Mouse (Mus musculus) embryonic fibroblast, embryonic 13.5 days (primary cell): ENCODE results near the gene Fzd10. TPM values are rescaled to one million over a fixed set of nuclear protein-coding genes. Genes with fewer than 3 reads are reported as not detected.

Experiments
- H3K27ac ChIP-seq: 2 replicates; pipeline ENCODE4 v1.5.1; 2012; ENCODE audit warnings: low read length, control low read depth, inconsistent platforms; ENCODE audit not compliant: insufficient read depth
- H3K4me1 ChIP-seq: 2 replicates; pipeline ENCODE4 v1.6.1; 2011; ENCODE audit warnings: low read length; ENCODE audit not compliant: control insufficient read depth, insufficient read depth
- H3K4me3 ChIP-seq: 2 replicates; pipeline ENCODE4 v1.5.1; 2011; ENCODE audit warnings: mild to moderate bottlenecking, control low read depth, low read length; ENCODE audit not compliant: insufficient read depth
- CTCF ChIP-seq: IDR thresholded peaks from 2 replicates; pipeline ENCODE4 v1.5.1; 2011; ENCODE audit warnings: mild to moderate bottlenecking, control low read depth, low read length, moderate library complexity, borderline replicate concordance; ENCODE audit not compliant: insufficient read depth
- POLR2A ChIP-seq: IDR thresholded peaks from 2 replicates; pipeline ENCODE4 v1.6.1; 2011; ENCODE audit warnings: low read depth, mild to moderate bottlenecking, control low read depth, low read length, moderate library complexity
- polyA plus RNA-seq: library from polyadenylated mRNA; stranded (reverse); fragments of >200 nt; gene quantifications from 2 replicates; pipeline ENCODE4 v1.2.4, GENCODE M21; 2011; ENCODE audit warnings: low read depth; ENCODE audit not compliant: missing spikeins, insufficient read length

Gene Fzd10
- polyA plus RNA-seq, 1 experiment: 0.47 TPM

- TF ChIP-seq CTCF: no peak
- Histone ChIP-seq H3K27ac (no peak overlapping the region), H3K4me3 (no peak overlapping the region), H3K4me1 (no peaks in the 10 kb centered on the region)
Observed at GRCm38 (mm10) chr5:128636648-128637047, 36.0 kb downstream of the Fzd10 start.

- Histone ChIP-seq H3K4me3 (no peak overlapping the region), H3K4me1 (no peaks in the 10 kb centered on the region), H3K27ac (no peak overlapping the region)
- TF ChIP-seq CTCF: no peak
- no peak for TF ChIP-seq POLR2A
Observed at GRCm38 (mm10) chr5:128637071-128638015, 36.7 kb downstream of the Fzd10 start.

- Histone ChIP-seq H3K4me3 (no peak overlapping the region), H3K4me1 (no peaks in the 10 kb centered on the region), H3K27ac (no peak overlapping the region)
- TF ChIP-seq POLR2A (no peak), CTCF (no peak)
Observed at GRCm38 (mm10) chr5:128638716-128639115, 38.1 kb downstream of the Fzd10 start.

GRCm38 (mm10) chr5:128643065-128643464 lies 42.4 kb downstream of the Fzd10 start:
- H3K27ac ChIP-seq: no peak overlapping the region
- no peak for TF ChIP-seq POLR2A
- TF ChIP-seq CTCF: no peak
- H3K4me3 ChIP-seq: no peak overlapping the region
- H3K4me1 ChIP-seq: no peaks in the 10 kb centered on the region

GRCm38 (mm10) chr5:128645720-128646119 lies 45.1 kb downstream of the Fzd10 start:
- Histone ChIP-seq H3K4me3 (no peak overlapping the region), H3K27ac (no peak overlapping the region), H3K4me1 (no peaks in the 10 kb centered on the region)
- TF ChIP-seq CTCF: no peak
- TF ChIP-seq POLR2A: no peak

GRCm38 (mm10) chr5:128646286-128646685 lies 45.6 kb downstream of the Fzd10 start:
- H3K4me3 ChIP-seq: no peak overlapping the region
- no peak for TF ChIP-seq CTCF
- no peak for TF ChIP-seq POLR2A
- H3K27ac ChIP-seq: no peak overlapping the region
- H3K4me1 ChIP-seq: no peaks in the 10 kb centered on the region

GRCm38 (mm10) chr5:128647221-128647730 lies 46.6 kb downstream of the Fzd10 start:
- Histone ChIP-seq H3K27ac (no peak overlapping the region), H3K4me1 (no peaks in the 10 kb centered on the region), H3K4me3 (no peak overlapping the region)
- TF ChIP-seq CTCF (no peak), POLR2A (no peak)

GRCm38 (mm10) chr5:128649336-128649897 lies 48.8 kb downstream of the Fzd10 start:
- Histone ChIP-seq H3K4me3 (no peak overlapping the region), H3K4me1 (no peaks in the 10 kb centered on the region), H3K27ac (no peak overlapping the region)
- no peak for TF ChIP-seq CTCF
- TF ChIP-seq POLR2A: no peak

Other genes starting within 250 kb of the Fzd10 start
- gene Tmem132d, start 167.8 kb upstream of the Fzd10 start, polyA plus RNA-seq: not detected in 2 replicates
- not detected in 2 replicates for gene Piwil1, start 101.7 kb downstream of the Fzd10 start, polyA plus RNA-seq